Mouse (Mus musculus): ENCODE measurements around the gene Slc24a4.

The Slc24a4 gene

DNA sequence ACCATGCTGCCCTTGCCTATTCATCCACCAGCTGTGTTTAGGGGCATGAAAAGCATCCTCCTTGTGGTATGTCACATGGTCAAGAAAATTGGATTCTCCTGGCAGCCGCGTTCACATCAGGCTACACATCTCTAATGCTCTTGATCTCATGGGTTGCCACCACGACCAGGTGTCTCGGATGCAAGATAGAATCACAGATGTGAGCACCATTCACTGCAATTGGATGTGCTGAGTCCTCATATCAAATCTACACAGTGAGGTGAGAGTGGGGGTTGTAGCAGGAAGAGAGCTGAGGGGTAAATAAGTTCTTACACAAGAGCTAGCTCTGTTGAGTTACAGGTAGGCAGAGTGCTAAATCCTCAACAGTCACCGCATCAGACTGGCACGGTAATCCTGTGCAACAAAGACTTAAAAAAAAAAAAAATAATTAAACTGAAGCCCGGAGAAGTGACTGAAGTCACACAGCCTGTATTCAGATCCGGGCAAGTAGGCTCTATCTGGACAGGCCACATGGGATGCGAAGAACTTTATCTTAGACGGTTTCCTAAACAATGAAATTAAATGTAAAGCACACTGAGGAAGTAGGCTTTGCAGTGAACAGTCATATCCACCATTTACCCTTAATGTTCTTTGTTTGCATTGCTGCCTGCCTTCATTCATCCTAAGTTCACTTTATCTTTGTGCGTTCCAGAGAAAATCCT, 180.7 kb downstream of the Slc24a4 start:
- no peak for DNase-seq (ENCODE audit: low spot score)

- no peak for DNase-seq (ENCODE audit: low spot score)
Observed at GRCm38 (mm10) chr12:102309800-102310195, 181.3 kb downstream of the Slc24a4 start.

DNA sequence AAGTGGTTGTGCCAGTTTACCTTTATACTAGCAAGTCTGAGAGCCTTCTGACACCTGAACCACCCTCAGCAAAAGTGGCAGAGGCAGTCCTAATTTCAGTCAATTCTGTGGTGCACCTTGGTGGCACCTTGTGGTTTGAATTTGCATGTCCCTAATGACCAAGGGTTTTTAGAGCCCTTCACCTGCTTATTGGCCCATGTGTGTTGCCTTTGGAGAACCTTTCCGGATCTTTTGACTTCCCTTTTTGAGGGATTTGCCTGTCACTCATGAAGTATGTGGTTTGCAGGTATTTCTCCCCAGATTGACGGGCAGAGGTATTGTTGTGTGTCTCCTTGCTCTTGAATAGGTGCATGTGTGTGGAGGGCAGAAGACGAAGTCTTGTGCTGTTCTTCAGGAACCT, 181.7 kb downstream of the Slc24a4 start:
- DNase-seq (ENCODE audit: low spot score), result no peak

- no peak for DNase-seq (ENCODE audit: low spot score)
Observed at GRCm38 (mm10) chr12:102311454-102311853, 182.9 kb downstream of the Slc24a4 start.

Data from ovary, postnatal 10 days (tissue).